Mouse (Mus musculus): ENCODE data around the gene Evl.
A peak's percentile ranks its signal among the peaks of the same experiment; 100 is the strongest.
"Not testable (repeated sequence)": the region's sequence is repeated elsewhere in the genome, so short reads cannot be mapped to it uniquely, and the experiment has no call there.

Gene Evl

GRCm38 (mm10) chr12:108554120-108554841 lies at the start of gene Evl:
TSS of gene Evl (plus strand) at chr12:108554720.
- peak; percentile 65 for DNase-seq (ENCODE audit: low read depth)

GRCm38 (mm10) chr12:108505846-108506245 lies 48.7 kb upstream of the Evl start:
- DNase-seq (ENCODE audit: low read depth) = no peak

- not testable (repeated sequence) for DNase-seq (ENCODE audit: low read depth)
Observed at GRCm38 (mm10) chr12:108507046-108507445, 47.5 kb upstream of the Evl start.

GRCm38 (mm10) chr12:108510571-108510970 lies 43.9 kb upstream of the Evl start:
- DNase-seq (ENCODE audit: low read depth) = no peak

- peak; percentile 50 for DNase-seq (ENCODE audit: low read depth)
Observed at GRCm38 (mm10) chr12:108511009-108511408, 43.5 kb upstream of the Evl start.

GRCm38 (mm10) chr12:108515464-108515863 lies 39.1 kb upstream of the Evl start:
- DNase-seq (ENCODE audit: low read depth) = no peak

- DNase-seq (ENCODE audit: low read depth) = no peak
Observed at GRCm38 (mm10) chr12:108519374-108519773, 35.1 kb upstream of the Evl start.

- peak; percentile 77 for DNase-seq (ENCODE audit: low read depth)
Observed at GRCm38 (mm10) chr12:108529214-108529613, 25.3 kb upstream of the Evl start.

GRCm38 (mm10) chr12:108534484-108534883 lies 20.0 kb upstream of the Evl start:
- no peak for DNase-seq (ENCODE audit: low read depth)

- peak; percentile 45 for DNase-seq (ENCODE audit: low read depth)
Observed at GRCm38 (mm10) chr12:108536461-108536860, 18.1 kb upstream of the Evl start.

GRCm38 (mm10) chr12:108541088-108541487 lies 13.4 kb upstream of the Evl start:
- peak; percentile 61 for DNase-seq (ENCODE audit: low read depth)

- DNase-seq (ENCODE audit: low read depth) = no peak
Observed at GRCm38 (mm10) chr12:108546508-108547153, 7.9 kb upstream of the Evl start.

GRCm38 (mm10) chr12:108547251-108547875 lies 7.2 kb upstream of the Evl start:
- DNase-seq (ENCODE audit: low read depth) = no peak

- no peak for DNase-seq (ENCODE audit: low read depth)
Observed at GRCm38 (mm10) chr12:108551731-108552130, 2.8 kb upstream of the Evl start.

GRCm38 (mm10) chr12:108553079-108553478 lies 1.4 kb upstream of the Evl start:
- no peak for DNase-seq (ENCODE audit: low read depth)

- DNase-seq (ENCODE audit: low read depth) = no peak
Observed at GRCm38 (mm10) chr12:108554861-108555556, 489 bp downstream of the Evl start.

GRCm38 (mm10) chr12:108558194-108558593 lies 3.7 kb downstream of the Evl start:
- no peak for DNase-seq (ENCODE audit: low read depth)

- peak; percentile 49 for DNase-seq (ENCODE audit: low read depth)
Observed at GRCm38 (mm10) chr12:108563238-108563637, 8.7 kb downstream of the Evl start.

GRCm38 (mm10) chr12:108564910-108565506 lies 10.5 kb downstream of the Evl start:
- DNase-seq (ENCODE audit: low read depth) = no peak

GRCm38 (mm10) chr12:108579156-108579871 lies 24.8 kb downstream of the Evl start:
- DNase-seq (ENCODE audit: low read depth) = no peak

GRCm38 (mm10) chr12:108583775-108584174 lies 29.3 kb downstream of the Evl start:
- no peak for DNase-seq (ENCODE audit: low read depth)

Measured in induced T-regulatory cell, adult 2 months (primary cell).